Mouse (Mus musculus) ES-Bruce4 (cell line): ENCODE data around the gene Exoc4.

Experiments used
- CTCF ChIP-seq: IDR thresholded peaks from one replicate; pipeline ENCODE4 v1.8.1; 2011; ENCODE audit warnings: low read depth, low read length
- EP300 ChIP-seq: IDR thresholded peaks from 2 replicates; pipeline ENCODE4 v1.6.1; 2011; ENCODE audit warnings: low read depth, low read length; ENCODE audit not compliant: insufficient read depth
- POLR2A ChIP-seq: IDR thresholded peaks from one replicate; pipeline ENCODE4 v1.8.1; 2011; ENCODE audit warnings: low read length; ENCODE audit not compliant: insufficient read depth

GRCm38 (mm10) chr6:33497348-33497747 lies 248.5 kb downstream of the Exoc4 start:
- TF ChIP-seq CTCF: no peak
- TF ChIP-seq EP300: no peak
- TF ChIP-seq POLR2A: no peak
